Mouse (Mus musculus) heart, embryonic 12.5 days (tissue): ENCODE measurements around the gene Vsig8. TPM values are rescaled to one million over a fixed set of nuclear protein-coding genes. Genes with fewer than 3 reads are reported as not detected.
A peak's percentile ranks its signal among the peaks of the same experiment; 100 is the strongest.

ENCODE experiments used
- ATAC-seq: fragments of 200-750 bp; cut with Nextera tagmentation; 2 replicates; pipeline ENCODE4 v1.8.0; 2017; ENCODE audit warnings: moderate TSS enrichment, moderate library complexity; ENCODE audit not compliant: insufficient number of reproducible peaks, low FRiP score
- H3K27ac ChIP-seq: fragments of 300-500 bp; sonication (generic); 2 replicates; pipeline ENCODE4 v1.5.1; 2016; ENCODE audit warnings: mild to moderate bottlenecking, moderate library complexity; ENCODE audit not compliant: poor library complexity, severe bottlenecking
- H3K27me3 ChIP-seq: fragments of 300-500 bp; sonication (generic); replicated peaks from 2 replicates; pipeline ENCODE4 v1.6.1; 2016; ENCODE audit warnings: mild to moderate bottlenecking, moderate library complexity
- H3K36me3 ChIP-seq: fragments of 300-500 bp; sonication (generic); 2 replicates; pipeline ENCODE4 v1.6.1; 2016; ENCODE audit warnings: mild to moderate bottlenecking, moderate library complexity
- H3K4me1 ChIP-seq: fragments of 300-500 bp; sonication (generic); replicated peaks from 2 replicates; pipeline ENCODE4 v1.6.1; 2016; ENCODE audit warnings: mild to moderate bottlenecking
- H3K4me2 ChIP-seq: fragments of 300-500 bp; sonication (generic); 2 replicates; pipeline ENCODE4 v1.6.1; 2016; ENCODE audit warnings: mild to moderate bottlenecking, moderate library complexity
- H3K4me3 ChIP-seq: fragments of 300-500 bp; sonication (generic); 2 replicates; pipeline ENCODE4 v1.5.1; 2016; ENCODE audit warnings: mild to moderate bottlenecking
- H3K9ac ChIP-seq: fragments of 300-500 bp; sonication (generic); 2 replicates; pipeline ENCODE4 v1.6.1; 2016; ENCODE audit warnings: mild to moderate bottlenecking, moderate library complexity
- H3K9me3 ChIP-seq: fragments of 300-500 bp; sonication (generic); replicated peaks from 2 replicates; pipeline ENCODE4 v1.6.1; 2016; ENCODE audit warnings: mild to moderate bottlenecking, moderate library complexity
- WGBS: fragments of 180-500 bp; shearing (Covaris S2); methylation state at CpG from one replicate; pipeline ENCODE4 v1.1.7; 2016; 5-methylcytosine and 5-hydroxymethylcytosine counted together
- polyA plus RNA-seq: library from polyadenylated mRNA; unstranded; fragments of >200 nt; fragmentation: Nextera tagmentation; extraction: Ambion mirVana; gene quantifications from 2 replicates; pipeline ENCODE4 v1.2.1, GENCODE M21; 2016

The Vsig8 gene
- polyA plus RNA-seq, 1 experiment from 2014 or later, result 0.33 TPM

GRCm38 (mm10) chr1:172528701-172529100 is 27.0 kb upstream of the Vsig8 start:
- Histone ChIP-seq H3K27ac (no peak overlapping the region), H3K4me3 (no peak overlapping the region), H3K4me1 (peaks cover 46% of the 10 kb centered on the region), H3K27me3 (peaks cover 23% of the 10 kb centered on the region), H3K4me2 (no peak overlapping the region), H3K36me3 (no peaks in the 10 kb centered on the region), H3K9me3 (no peaks in the 10 kb centered on the region), H3K9ac (no peak overlapping the region)
- 9% methylated on average over 7 of the region's 7 CpGs for WGBS
- peak; percentile 29; the same call in 1 of the 2 replicates for ATAC-seq

- Histone ChIP-seq H3K9ac (no peak overlapping the region), H3K9me3 (no peaks in the 10 kb centered on the region), H3K4me2 (no peak overlapping the region), H3K4me3 (no peak overlapping the region), H3K36me3 (no peaks in the 10 kb centered on the region), H3K27me3 (peaks cover 33% of the 10 kb centered on the region), H3K27ac (peak overlapping the region; percentile 21; the same call in 1 of the 2 replicates), H3K4me1 (peaks cover 37% of the 10 kb centered on the region)
- WGBS, result 21% methylated on average over 8 of the region's 8 CpGs
- ATAC-seq, result 0 out of 2 replicates have a peak, but pooled peaks have one; percentile 19
These were observed 25.1 kb upstream of the Vsig8 start for GRCm38 (mm10) chr1:172530544-172531220.

GRCm38 (mm10) chr1:172532551-172532950 is 23.2 kb upstream of the Vsig8 start:
- peak overlapping the region; percentile 63 for H3K4me2 ChIP-seq
- peak overlapping the region; percentile 34 for H3K4me3 ChIP-seq
- peaks cover 33% of the 10 kb centered on the region for H3K27me3 ChIP-seq
- H3K9ac ChIP-seq, result 0 out of 2 replicates have a peak overlapping the region, but pooled peaks have one; percentile 26
- H3K36me3 ChIP-seq, result no peaks in the 10 kb centered on the region
- no peaks in the 10 kb centered on the region for H3K9me3 ChIP-seq
- peak; percentile 66 for ATAC-seq
- WGBS, result under 1% methylated on average over 13 of the region's 13 CpGs
- H3K27ac ChIP-seq, result no peak overlapping the region
- peaks cover 25% of the 10 kb centered on the region for H3K4me1 ChIP-seq

- H3K4me2 ChIP-seq, result no peak overlapping the region
- H3K9me3 ChIP-seq, result no peaks in the 10 kb centered on the region
- H3K9ac ChIP-seq, result no peak overlapping the region
- no peak for ATAC-seq
- peaks cover 27% of the 10 kb centered on the region for H3K27me3 ChIP-seq
- H3K27ac ChIP-seq, result no peak overlapping the region
- 71% methylated on average over 16 of the region's 16 CpGs for WGBS
- peaks cover 21% of the 10 kb centered on the region for H3K4me1 ChIP-seq
- H3K36me3 ChIP-seq, result no peaks in the 10 kb centered on the region
- no peak overlapping the region for H3K4me3 ChIP-seq
These were observed 20.6 kb upstream of the Vsig8 start for GRCm38 (mm10) chr1:172535116-172535515.

GRCm38 (mm10) chr1:172539827-172540226 is 15.9 kb upstream of the Vsig8 start:
- H3K36me3 ChIP-seq, result no peaks in the 10 kb centered on the region
- 50% methylated on average over 6 of the region's 6 CpGs for WGBS
- H3K9ac ChIP-seq, result no peak overlapping the region
- no peaks in the 10 kb centered on the region for H3K4me1 ChIP-seq
- no peaks in the 10 kb centered on the region for H3K9me3 ChIP-seq
- no peak overlapping the region for H3K4me3 ChIP-seq
- H3K27ac ChIP-seq, result no peak overlapping the region
- no peak for ATAC-seq
- peaks cover 24% of the 10 kb centered on the region; the same call in 1 of the 2 replicates for H3K27me3 ChIP-seq
- H3K4me2 ChIP-seq, result no peak overlapping the region

GRCm38 (mm10) chr1:172540283-172540820 is 15.4 kb upstream of the Vsig8 start:
- H3K27me3 ChIP-seq, result peaks cover 24% of the 10 kb centered on the region; the same call in 1 of the 2 replicates
- H3K36me3 ChIP-seq, result no peaks in the 10 kb centered on the region
- ATAC-seq, result no peak
- no peaks in the 10 kb centered on the region for H3K4me1 ChIP-seq
- H3K9ac ChIP-seq, result no peak overlapping the region
- no peaks in the 10 kb centered on the region for H3K9me3 ChIP-seq
- WGBS, result 50% methylated on average over 11 of the region's 11 CpGs
- H3K4me2 ChIP-seq, result no peak overlapping the region
- H3K27ac ChIP-seq, result no peak overlapping the region
- H3K4me3 ChIP-seq, result no peak overlapping the region

GRCm38 (mm10) chr1:172546062-172546461 is 9.7 kb upstream of the Vsig8 start:
- Histone ChIP-seq H3K27me3 (peaks cover 12% of the 10 kb centered on the region), H3K9me3 (no peaks in the 10 kb centered on the region), H3K4me1 (peaks cover 18% of the 10 kb centered on the region), H3K27ac (no peak overlapping the region), H3K9ac (no peak overlapping the region), H3K4me2 (no peak overlapping the region), H3K36me3 (no peaks in the 10 kb centered on the region), H3K4me3 (no peak overlapping the region)
- ATAC-seq, result no peak
- WGBS, result 61% methylated on average over 4 of the region's 4 CpGs

GRCm38 (mm10) chr1:172548501-172548900 is 7.2 kb upstream of the Vsig8 start:
- Histone ChIP-seq H3K4me1 (peaks cover 35% of the 10 kb centered on the region), H3K4me2 (no peak overlapping the region), H3K9me3 (no peaks in the 10 kb centered on the region), H3K27me3 (peaks cover 4% of the 10 kb centered on the region), H3K36me3 (no peaks in the 10 kb centered on the region), H3K27ac (no peak overlapping the region), H3K4me3 (no peak overlapping the region), H3K9ac (no peak overlapping the region)
- no peak for ATAC-seq
- WGBS, result 57% methylated on average over 7 of the region's 7 CpGs

GRCm38 (mm10) chr1:172549314-172549713 is 6.4 kb upstream of the Vsig8 start:
- 22% methylated on average over 2 of the region's 2 CpGs for WGBS
- Histone ChIP-seq H3K4me1 (peaks cover 35% of the 10 kb centered on the region), H3K27ac (no peak overlapping the region), H3K4me3 (no peak overlapping the region), H3K36me3 (no peaks in the 10 kb centered on the region), H3K9me3 (no peaks in the 10 kb centered on the region), H3K27me3 (peaks cover 4% of the 10 kb centered on the region), H3K4me2 (peak overlapping the region; percentile 81; the same call in 1 of the 2 replicates), H3K9ac (no peak overlapping the region)
- no peak for ATAC-seq

- Histone ChIP-seq H3K27ac (no peak overlapping the region), H3K9ac (peak overlapping the region; percentile 60; the same call in 1 of the 2 replicates), H3K4me1 (peaks cover 35% of the 10 kb centered on the region), H3K9me3 (no peaks in the 10 kb centered on the region), H3K27me3 (peaks cover 4% of the 10 kb centered on the region), H3K4me2 (peak overlapping the region; percentile 81), H3K36me3 (no peaks in the 10 kb centered on the region), H3K4me3 (peak overlapping the region; percentile 51)
- WGBS, result 5% methylated on average over 8 of the region's 8 CpGs
- ATAC-seq, result no peak
These were observed 6.0 kb upstream of the Vsig8 start for GRCm38 (mm10) chr1:172549717-172550116.

- Histone ChIP-seq H3K4me3 (peak overlapping the region; percentile 51), H3K4me1 (peaks cover 35% of the 10 kb centered on the region), H3K9ac (peak overlapping the region; percentile 60), H3K9me3 (no peaks in the 10 kb centered on the region), H3K27ac (no peak overlapping the region), H3K4me2 (peak overlapping the region; percentile 81), H3K36me3 (no peaks in the 10 kb centered on the region), H3K27me3 (peaks cover 8% of the 10 kb centered on the region)
- ATAC-seq, result peak; percentile 64
- WGBS, result under 1% methylated on average over 8 of the region's 8 CpGs
These were observed 5.2 kb upstream of the Vsig8 start for GRCm38 (mm10) chr1:172550551-172550951.
